Mouse (Mus musculus): Measurements from ENCODE around the gene Mfap5. TPM values are rescaled to one million over a fixed set of nuclear protein-coding genes. Genes with fewer than 3 reads are reported as not detected.
"Not testable (repeated sequence)": the region's sequence is repeated elsewhere in the genome, so short reads cannot be mapped to it uniquely, and the experiment has no call there.

Gene Mfap5
- total RNA-seq, 2 experiments from 2014 or later: 15.7 to 34.1 TPM

- DNase-seq: peak; percentile 64 to 68
Observed at GRCm38 (mm10) chr6:122560427-122560826, 54.8 kb downstream of the Mfap5 start.

DNA sequence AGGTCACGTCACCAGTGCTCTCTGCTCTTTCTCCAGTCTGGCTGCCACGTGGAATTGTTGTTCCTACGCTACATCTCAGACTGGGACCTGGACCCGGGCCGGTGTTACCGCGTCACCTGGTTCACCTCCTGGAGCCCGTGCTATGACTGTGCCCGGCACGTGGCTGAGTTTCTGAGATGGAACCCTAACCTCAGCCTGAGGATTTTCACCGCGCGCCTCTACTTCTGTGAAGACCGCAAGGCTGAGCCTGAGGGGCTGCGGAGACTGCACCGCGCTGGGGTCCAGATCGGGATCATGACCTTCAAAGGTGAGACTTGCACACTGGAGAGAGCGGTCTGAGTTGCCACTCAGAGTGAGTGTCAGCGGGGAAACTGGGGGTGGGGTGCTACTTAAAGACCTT lies 55.4 kb downstream of the Mfap5 start:
- no peak for DNase-seq

DNA sequence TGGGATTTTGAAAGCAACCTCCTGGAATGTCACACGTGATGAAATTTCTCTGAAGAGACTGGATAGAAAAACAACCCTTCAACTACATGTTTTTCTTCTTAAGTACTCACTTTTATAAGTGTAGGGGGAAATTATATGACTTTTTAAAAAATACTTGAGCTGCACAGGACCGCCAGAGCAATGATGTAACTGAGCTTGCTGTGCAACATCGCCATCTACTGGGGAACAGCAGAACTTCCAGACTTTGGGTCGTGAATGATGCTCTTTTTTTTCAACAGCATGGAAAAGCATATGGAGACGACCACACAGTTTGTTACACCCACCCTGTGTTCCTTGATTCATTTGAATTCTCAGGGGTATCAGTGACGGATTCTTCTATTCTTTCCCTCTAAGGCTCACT lies 56.8 kb downstream of the Mfap5 start:
- DNase-seq: peak; percentile 39 to 47

DNA sequence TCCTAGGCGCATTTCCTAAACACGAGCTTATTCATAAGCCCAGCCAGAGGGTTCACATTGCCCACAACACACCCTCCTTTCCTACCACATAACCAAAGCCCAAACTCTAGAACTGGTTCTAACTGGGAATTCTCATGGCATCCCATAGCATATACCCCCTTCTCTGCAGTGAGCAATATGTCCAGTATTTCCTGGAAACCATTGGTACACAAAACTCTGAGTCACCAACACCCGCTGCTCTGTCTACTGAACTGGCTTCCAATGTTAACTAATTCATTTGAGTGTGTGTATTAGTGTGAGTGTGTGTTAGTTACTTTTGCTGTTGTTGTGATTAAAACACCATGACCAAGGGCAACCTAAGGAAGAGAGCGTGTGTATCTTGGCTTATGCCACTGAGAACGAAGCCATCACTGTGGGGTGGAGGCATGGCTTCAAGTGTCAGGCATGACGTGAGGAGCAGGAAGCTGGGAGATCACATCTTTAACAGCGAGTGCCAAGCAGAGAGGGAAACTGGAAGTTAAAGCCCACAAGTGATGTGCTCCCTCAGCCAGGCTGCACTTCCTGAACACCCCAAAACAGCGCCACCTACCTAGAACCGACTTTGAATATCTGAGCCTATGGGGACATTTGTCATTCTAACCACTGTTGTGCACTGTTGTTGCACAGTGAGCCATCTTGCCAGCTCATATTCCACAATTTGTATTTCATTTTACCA lies 59.6 kb downstream of the Mfap5 start:
- DNase-seq: no peak

GRCm38 (mm10) chr6:122569113-122569512 lies 63.5 kb downstream of the Mfap5 start:
- no peak for DNase-seq

GRCm38 (mm10) chr6:122569762-122570161 lies 64.1 kb downstream of the Mfap5 start:
- no peak for DNase-seq

GRCm38 (mm10) chr6:122570695-122571616 lies 65.3 kb downstream of the Mfap5 start:
- DNase-seq: no peak

DNA sequence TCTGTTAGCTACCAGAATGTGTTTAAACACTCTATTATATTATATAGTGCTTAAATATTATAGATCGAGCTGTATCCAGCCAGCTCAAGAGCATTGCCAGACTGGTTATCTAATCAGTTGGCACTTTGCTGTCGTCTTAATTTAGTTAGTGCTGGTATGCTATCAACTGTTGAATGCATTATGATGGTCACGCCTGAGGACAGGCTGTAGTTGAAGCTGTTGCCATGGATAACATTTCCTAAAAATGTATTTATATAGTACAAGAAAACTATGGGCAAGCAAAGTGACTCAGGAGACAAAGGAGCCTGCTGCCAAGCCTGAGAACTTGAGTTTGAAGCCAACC lies 65.9 kb downstream of the Mfap5 start:
- DNase-seq: no peak

DNA sequence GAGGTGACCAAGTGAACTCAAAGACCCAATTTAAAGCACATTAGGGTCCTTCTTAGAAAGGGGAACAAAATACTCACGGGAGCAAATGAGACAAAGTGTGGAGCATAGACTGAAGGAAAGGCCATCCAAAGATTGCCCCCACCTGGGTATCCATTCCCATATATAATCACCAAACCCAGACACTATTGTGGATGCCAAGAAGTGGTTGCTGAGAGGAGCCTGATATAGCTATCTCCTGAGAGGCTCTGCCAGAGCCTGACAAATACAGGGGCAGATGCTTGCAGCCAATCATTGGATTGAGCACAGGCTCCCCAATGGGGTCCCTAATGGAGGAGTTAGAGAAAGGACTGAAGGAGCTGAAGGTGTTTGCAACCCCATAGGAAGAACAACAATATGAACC lies 69.4 kb downstream of the Mfap5 start:
- DNase-seq: not testable (repeated sequence)

DNA sequence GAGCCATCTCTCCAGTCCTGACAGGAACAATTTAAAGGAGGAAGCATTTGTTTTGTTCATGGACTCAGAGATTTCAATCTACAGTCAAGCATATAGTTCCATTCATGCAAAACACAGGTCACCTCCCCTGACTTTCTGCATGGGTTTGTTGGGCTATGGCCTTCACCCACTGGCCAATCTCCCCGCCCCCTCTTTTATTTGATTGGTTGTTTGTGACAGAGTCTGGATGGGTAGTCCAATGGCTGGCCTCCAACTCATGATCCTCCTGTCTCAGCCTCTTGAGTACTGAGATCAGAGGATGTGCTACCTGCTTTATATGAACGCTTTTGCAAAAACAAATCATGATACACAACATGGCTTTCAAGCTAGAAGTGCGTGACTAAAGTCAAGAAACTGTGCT lies 71.4 kb downstream of the Mfap5 start:
- no peak for DNase-seq

Other genes starting within 250 kb of the Mfap5 start
- gene Klrg1, start 223.0 kb upstream of the Mfap5 start, total RNA-seq (2021): under 1 TPM in 1 of 2 experiments, not detected in 1; 0.30 TPM
- 100 to 1,000 TPM; 151 to 167 TPM for gene M6pr, start 197.1 kb upstream of the Mfap5 start, total RNA-seq (2021)
- gene Phc1, start 165.3 kb upstream of the Mfap5 start, total RNA-seq (2021): 10 to 100 TPM; 29.7 to 32.9 TPM
- gene Rimklb, start 7.1 kb upstream of the Mfap5 start, total RNA-seq (2021): under 1 TPM; 0.23 to 0.50 TPM
- not detected for gene Aicda, start 48.0 kb downstream of the Mfap5 start, total RNA-seq (2021)
- 10 to 100 TPM in 1 of 2 experiments, 1 to 10 TPM in 1; 7.5 to 11.6 TPM for gene Apobec1, start 96.6 kb downstream of the Mfap5 start, total RNA-seq (2021)
- not detected for gene Gdf3, start 104.2 kb downstream of the Mfap5 start, total RNA-seq (2021)
- not detected for gene Dppa3, start 120.6 kb downstream of the Mfap5 start, total RNA-seq (2021)
- not detected for gene Nanog, start 201.6 kb downstream of the Mfap5 start, total RNA-seq (2021)